Mouse (Mus musculus) hematopoietic stem cell, adult 5-6 weeks (primary cell): ENCODE measurements at regions not wholly inside any gene's neighbourhood (a gene's known extent, or its start where the extent isn't known, plus 50 kb on each side); places are given as distances from the start of the nearest gene placed in this dataset.

Source experiments
- ATAC-seq, 2 experiments: fragments of 125-278 bp in 1 of 2; replicated peaks in 1 of 2; 2 replicates each; pipeline ENCODE4 v1.8.0; 2016 to 2017; ENCODE audit warnings: inconsistent platforms in 2 of 2, mild to moderate bottlenecking in 2 of 2, moderate number of reproducible peaks in 2 of 2, low read depth in 1 of 2, moderate TSS enrichment in 1 of 2; ENCODE audit not compliant: low FRiP score in 2 of 2, poor library complexity in 2 of 2, severe bottlenecking in 2 of 2, insufficient read depth in 1 of 2, low TSS enrichment in 1 of 2

GRCm38 (mm10) chrX:11665077-11665974, 337.7 kb downstream of the H2al1j start:
- ATAC-seq: 0 out of 4 replicates have a peak, but pooled peaks of 1 of the 2 experiments have one; percentile 9

- ATAC-seq: no peak
Observed at GRCm38 (mm10) chrX:11666517-11666916, 338.9 kb downstream of the H2al1j start.

GRCm38 (mm10) chrX:11671805-11672204, 344.2 kb downstream of the H2al1j start:
- ATAC-seq: no peak

GRCm38 (mm10) chrX:11678086-11678485, 350.5 kb downstream of the H2al1j start:
- ATAC-seq: no peak

GRCm38 (mm10) chrX:11681274-11681673, 353.7 kb downstream of the H2al1j start:
- ATAC-seq: no peak

GRCm38 (mm10) chrX:11689989-11690405, 362.4 kb downstream of the H2al1j start:
- ATAC-seq: no peak

GRCm38 (mm10) chrX:11690446-11690845, 362.8 kb downstream of the H2al1j start:
- no peak for ATAC-seq

- ATAC-seq: no peak
Observed at GRCm38 (mm10) chrX:11691019-11691418, 363.4 kb downstream of the H2al1j start.

GRCm38 (mm10) chrX:11696565-11696964, 368.9 kb downstream of the H2al1j start:
- peak in 1 of 2 experiments; percentile 45; a peak in 1 of 4 replicates for ATAC-seq

GRCm38 (mm10) chrX:11701095-11701494, 373.5 kb downstream of the H2al1j start:
- no peak for ATAC-seq

GRCm38 (mm10) chrX:11705851-11706557, 378.4 kb downstream of the H2al1j start:
- no peak for ATAC-seq

GRCm38 (mm10) chrX:11707330-11707729, 379.7 kb downstream of the H2al1j start:
- no peak for ATAC-seq

GRCm38 (mm10) chrX:11708325-11708724, 380.7 kb downstream of the H2al1j start:
- no peak for ATAC-seq

- ATAC-seq: no peak
Observed at GRCm38 (mm10) chrX:11709326-11709725, 381.7 kb downstream of the H2al1j start.

- ATAC-seq: no peak
Observed at GRCm38 (mm10) chrX:11713423-11713822, 385.8 kb downstream of the H2al1j start.

- 0 out of 4 replicates have a peak, but pooled peaks of 1 of the 2 experiments have one; percentile 46 for ATAC-seq
Observed at GRCm38 (mm10) chrX:11716773-11717172, 389.2 kb downstream of the H2al1j start.

- no peak for ATAC-seq
Observed at GRCm38 (mm10) chrX:11718778-11719177, 391.2 kb downstream of the H2al1j start.

- no peak for ATAC-seq
Observed at GRCm38 (mm10) chrX:11720517-11720916, 392.9 kb downstream of the H2al1j start.
